10 mouse cellular contexts compared by ENCODE assay signal in genomic region chr1:87658063-87658462, GRCm38 (mm10). TPM values are rescaled to one million over a fixed set of nuclear protein-coding genes. Genes with fewer than 3 reads are reported as not detected.
DNase-seq lines count a peak whose midpoint lies in the region; ATAC-seq and TF ChIP-seq lines count a peak whose summit lies in the region.
"Had no signal": no experiment of that assay in that cellular context is flagged by ENCODE, and none has a peak within 500 bp of the region (broad histone marks: within the 10 kb centered on the region; RNA-seq: fewer than 3 reads in every experiment).

No protein-coding gene starts in this region.

- ATAC-seq in liver, embryonic 15.5 days (ENCODE audit: insufficient read depth): no peak

- no peaks in the 10 kb centered on the region for H3K27me3 ChIP-seq in CH12.LX (replicated peaks)
- no peaks in the 10 kb centered on the region for H3K27me3 ChIP-seq in liver, embryonic 15.5 days
- H3K27me3 ChIP-seq: hindbrain, embryonic 12.5 days had no signal

- H3K4me1 ChIP-seq in CH12.LX (ENCODE audit: control insufficient read depth in 1 of 2, insufficient read depth in 2 of 2): peaks cover 35 to 77% of the 10 kb centered on the region in 2 experiments
- H3K4me1 ChIP-seq in liver, embryonic 15.5 days (replicated peaks): peaks cover 27% of the 10 kb centered on the region

- no peak for TF ChIP-seq POLR2A in CH12.LX (IDR thresholded peaks at IDR 0.05; ENCODE audit: low read depth, low read length)

- peak overlapping the region; percentile 4; the same call in 1 of the 2 replicates for H3K9ac ChIP-seq in CH12.LX (ENCODE audit: insufficient read depth, low read depth)
- H3K9ac ChIP-seq in liver, embryonic 15.5 days: no peak overlapping the region
- H3K9ac ChIP-seq: hindbrain, embryonic 12.5 days had no signal

- dilution Hi-C loops in CH12.LX (cut with MboI; ENCODE audit: extremely low pct_ligation_motif_present, extremely low pct_unique_long_range_greater_than_20kb, low sequenced_read_pairs): no loop called here

- in situ Hi-C loops in CH12.LX (cut with MboI; ENCODE audit: low pct_ligation_motif_present, low pct_unique_long_range_greater_than_20kb, low sequenced_read_pairs): no loop called here

- no peak; the same call in 1 of the 2 replicates for TF ChIP-seq RAD21 in CH12.LX (IDR thresholded peaks at IDR 0.05; ENCODE audit: low read depth, low read length)

- peak overlapping the region; percentile 55 for H3K4me2 ChIP-seq in CH12.LX (ENCODE audit: insufficient read depth, low read depth, poor library complexity, severe bottlenecking)
- H3K4me2 ChIP-seq in liver, embryonic 15.5 days: no peak overlapping the region
- H3K4me2 ChIP-seq: hindbrain, embryonic 12.5 days had no signal

- H3K9me3 ChIP-seq in CH12.LX (replicated peaks; ENCODE audit: low read length): peaks cover 16% of the 10 kb centered on the region
- H3K9me3 ChIP-seq in liver, embryonic 15.5 days (replicated peaks): no peaks in the 10 kb centered on the region
- H3K9me3 ChIP-seq: hindbrain, embryonic 12.5 days had no signal

- DNase-seq in layer of hippocampus, adult 2 months (ENCODE audit: low spot score in 2 of 2): peak in 1 of 2 experiments; percentile 16
- DNase-seq in layer of hippocampus, postnatal 36 days: no peak
- DNase-seq in 416B (ENCODE audit: low read depth) (peak; percentile 21), CH12.LX (ENCODE audit: extremely low read depth) (peak; percentile 81), MN1 (ENCODE audit: low spot score) (no peak)
- DNase-seq in cerebellum, postnatal 25 days: no peak
- DNase-seq in left cerebral cortex, adult 18-20 months (ENCODE audit: low spot score in 2 of 2): no peak
- DNase-seq: kidney, postnatal 25 days had no signal

- peak overlapping the region; percentile 33; the same call in 1 of the 2 replicates for H3K27ac ChIP-seq in layer of hippocampus, adult 2 months
- peak overlapping the region; percentile 77 for H3K27ac ChIP-seq in CH12.LX (ENCODE audit: insufficient read depth, low read depth)
- 0 out of 2 replicates have a peak overlapping the region, but pooled peaks have one; percentile 29 for H3K27ac ChIP-seq in liver, embryonic 15.5 days (replicated peaks)
- H3K27ac ChIP-seq: hindbrain, embryonic 12.5 days had no signal

- peak; percentile 86 for TF ChIP-seq EP300 in CH12.LX (IDR thresholded peaks at IDR 0.05; ENCODE audit: low read length)

- no peak overlapping the region for H3K4me3 ChIP-seq in layer of hippocampus, adult 2 months
- H3K4me3 ChIP-seq in CH12.LX (replicated peaks in 1 of 3; ENCODE audit: low read depth in 2 of 3, low read length in 2 of 3, poor library complexity in 1 of 3): no peak overlapping the region
- H3K4me3 ChIP-seq in liver, embryonic 15.5 days (replicated peaks): no peak overlapping the region
- H3K4me3 ChIP-seq: hindbrain, embryonic 12.5 days had no signal

- peaks cover 14 to 54% of the 10 kb centered on the region in 2 experiments for H3K36me3 ChIP-seq in CH12.LX (replicated peaks in 1 of 2; ENCODE audit: control insufficient read depth in 1 of 2, insufficient read depth in 1 of 2, low read length in 1 of 2)
- H3K36me3 ChIP-seq in liver, embryonic 15.5 days (replicated peaks): no peaks in the 10 kb centered on the region
- H3K36me3 ChIP-seq: hindbrain, embryonic 12.5 days had no signal

- no peak for TF ChIP-seq CTCF in layer of hippocampus, adult 2 months (conservative IDR thresholded peaks at IDR 0.05)
- TF ChIP-seq CTCF in CH12.LX (conservative IDR thresholded peaks at IDR 0.05 in 1 of 2, IDR thresholded peaks at IDR 0.05 in 1 of 2; ENCODE audit: low read depth in 2 of 2, low read length in 2 of 2): no peak

- H3K79me2 ChIP-seq in CH12.LX (replicated peaks; ENCODE audit: control insufficient read depth, extremely low read depth, insufficient read depth, poor library complexity, severe bottlenecking): peaks cover 66% of the 10 kb centered on the region

- 40% methylated on average over 3 of the region's 3 CpGs for WGBS in liver, embryonic 15.5 days (ENCODE audit: insufficient replicate concordance)

TF ChIP-seq in CH12.LX, 34 proteins besides CTCF, POLR2A, EP300 and RAD21:
- TF ChIP-seq MAZ (IDR thresholded peaks at IDR 0.05; ENCODE audit: low read depth, low read length): peak; percentile 76
- TF ChIP-seq ELF1 (IDR thresholded peaks at IDR 0.05; ENCODE audit: low read depth, low read length): peak; percentile 40; the same call in 1 of the 2 replicates
- peak; percentile 93 for TF ChIP-seq CHD2 (IDR thresholded peaks at IDR 0.05; ENCODE audit: low read length)
- TF ChIP-seq IRF4 (IDR thresholded peaks at IDR 0.05; ENCODE audit: low read depth, low read length): peak; percentile 88
- TF ChIP-seq TCF12 (IDR thresholded peaks at IDR 0.05; ENCODE audit: low read depth, low read length): peak; percentile 75; the same call in 1 of the 2 replicates
- TF ChIP-seq SIN3A (IDR thresholded peaks at IDR 0.05; ENCODE audit: low read length): 0 out of 2 replicates have a peak, but pooled peaks have one; percentile 30
- no peak for TF ChIP-seq UBTF (IDR thresholded peaks at IDR 0.05; ENCODE audit: low read depth, low read length)
- TF ChIP-seq ETS1 (conservative IDR thresholded peaks at IDR 0.05; ENCODE audit: low read depth, low read length): peak; percentile 85
- no peak for TF ChIP-seq HCFC1 (IDR thresholded peaks at IDR 0.05; ENCODE audit: low read depth, low read length)
- TF ChIP-seq MEF2A (IDR thresholded peaks at IDR 0.05; ENCODE audit: borderline replicate concordance, low read depth, low read length): peak; percentile 89
- 0 out of 2 replicates have a peak, but pooled peaks have one; percentile 45 for TF ChIP-seq KAT2A (IDR thresholded peaks at IDR 0.05; ENCODE audit: insufficient replicate concordance, low read length)
- peak; percentile 80 for TF ChIP-seq BHLHE40 (IDR thresholded peaks at IDR 0.05; ENCODE audit: low read depth, low read length)
- TF ChIP-seq TBP (conservative IDR thresholded peaks at IDR 0.05; ENCODE audit: low read depth, low read length): no peak

RNA-seq across cellular contexts. Expression of gene Inpp5d, which starts 38.0 kb away (rescaled TPM):
- total RNA-seq in layer of hippocampus, adult 2 months (2021): 10 to 100 TPM; 14.1 to 21.0 TPM
- total RNA-seq in layer of hippocampus, postnatal 36 days (2021): 10 to 100 TPM; 14.8 to 20.7 TPM
- 80.9 and 97.1 TPM in 2 replicates for total RNA-seq in CH12.LX (2012; rRNA removed)
- 106 and 112 TPM in 2 replicates for total RNA-seq in CH12.LX (2014; rRNA removed)
- polyA plus RNA-seq in CH12.LX (2012; ENCODE audit: insufficient read length, low read depth): 109 TPM in 2 replicates
- 10.9 and 13.4 TPM in 2 replicates for polyA plus RNA-seq in liver, embryonic 15.5 days (2015; fragmentation: Nextera tagmentation; extraction: Ambion mirVana)
- total RNA-seq in left cerebral cortex, adult 18-20 months (2021): 10 to 100 TPM; 14.9 to 15.3 TPM

Comparison
In these comparisons a context has a peak if more than half of its experiments do, and no peak if none do; other contexts are left out.
1. DNase-seq: peak in 416B (single experiment) and CH12.LX (single experiment); none in layer of hippocampus, postnatal 36 days (0 of 2), cerebellum, postnatal 25 days (0 of 2), MN1 (single experiment) and left cerebral cortex, adult 18-20 months (0 of 2).
2. Peak in every context shown above with its lines, with median percentiles within 50 percentile points of each other: H3K27ac ChIP-seq.